In the genomic region with DNA sequence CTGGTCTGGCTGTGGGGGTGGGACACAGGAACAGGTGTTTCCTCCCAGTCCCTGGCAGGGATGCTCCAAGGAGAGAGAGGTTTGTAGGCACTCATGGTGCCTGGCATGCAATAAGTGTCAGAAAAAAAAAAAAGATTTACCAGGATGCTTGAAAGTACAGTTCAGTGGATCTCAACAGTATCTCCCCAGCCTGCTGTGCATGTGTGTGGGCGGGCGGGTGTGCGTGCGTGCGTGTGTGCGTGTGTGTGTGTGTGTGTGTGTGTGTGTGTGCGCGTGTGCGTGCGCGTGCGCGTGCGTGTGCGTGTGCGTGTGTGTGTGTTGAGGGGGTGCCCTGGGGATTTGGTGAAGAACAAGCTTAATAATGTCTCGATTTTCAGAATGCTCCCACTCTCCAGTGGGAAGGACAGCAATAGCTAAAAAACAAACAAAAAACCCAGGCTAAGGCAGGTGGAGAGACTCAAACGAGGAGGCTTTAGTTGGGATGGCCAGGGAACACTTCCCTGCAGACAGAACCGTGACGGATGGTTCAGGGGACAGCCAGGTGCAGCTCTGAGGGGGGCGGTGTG, we compare ENCODE assay signal across 8 mouse cellular contexts. TPM values are rescaled to one million over a fixed set of nuclear protein-coding genes. Genes with fewer than 3 reads are reported as not detected.
DNase-seq lines count a peak whose midpoint lies in the region; ATAC-seq and TF ChIP-seq lines count a peak whose summit lies in the region.

No protein-coding gene starts in this region.

- intact Hi-C loops in gastrocnemius, adult 2 months (cut with DNase I) = loop anchor here (2.0 kb wide), 1 partner anchor 18 kb away; no protein-coding TSS in a partner anchor

- H3K27me3 ChIP-seq in hindbrain, embryonic 13.5 days = no peaks in the 10 kb centered on the region
- no peaks in the 10 kb centered on the region for H3K27me3 ChIP-seq in midbrain, embryonic 15.5 days (replicated peaks)

- no peak for DNase-seq in gastrocnemius, adult 2 months
- DNase-seq in gastrocnemius, postnatal 25 days = no peak
- peak; percentile 65 for DNase-seq in right cerebral cortex, adult 18-20 months
- no peak for DNase-seq in right cerebral cortex, postnatal 4 days
- no peak for DNase-seq in adrenal gland, adult 2 months

- H3K27ac ChIP-seq in gastrocnemius, adult 2 months = peak overlapping the region; percentile 79
- H3K27ac ChIP-seq in hindbrain, embryonic 13.5 days = peak overlapping the region; percentile 82
- H3K27ac ChIP-seq in midbrain, embryonic 15.5 days = peak overlapping the region; percentile 73

- no peaks in the 10 kb centered on the region for H3K9me3 ChIP-seq in hindbrain, embryonic 13.5 days
- H3K9me3 ChIP-seq in midbrain, embryonic 15.5 days = no peaks in the 10 kb centered on the region

- H3K36me3 ChIP-seq in hindbrain, embryonic 13.5 days = no peaks in the 10 kb centered on the region
- H3K36me3 ChIP-seq in midbrain, embryonic 15.5 days (replicated peaks) = no peaks in the 10 kb centered on the region

- H3K4me2 ChIP-seq in hindbrain, embryonic 13.5 days = peak overlapping the region; percentile 51
- H3K4me2 ChIP-seq in midbrain, embryonic 15.5 days = peak overlapping the region; percentile 48

- peak overlapping the region; percentile 67 for H3K4me3 ChIP-seq in gastrocnemius, adult 2 months
- peak overlapping the region; percentile 23 for H3K4me3 ChIP-seq in hindbrain, embryonic 13.5 days
- H3K4me3 ChIP-seq in midbrain, embryonic 15.5 days = peak overlapping the region; percentile 18

- TF ChIP-seq CTCF in gastrocnemius, adult 2 months (IDR thresholded peaks at IDR 0.05) = no peak

- H3K9ac ChIP-seq in hindbrain, embryonic 13.5 days = peak overlapping the region; percentile 64
- H3K9ac ChIP-seq in midbrain, embryonic 15.5 days = peak overlapping the region; percentile 24; the same call in 1 of the 2 replicates

- peak; percentile 44; the same call in 1 of the 2 replicates for ATAC-seq in hindbrain, embryonic 13.5 days (ENCODE audit: low FRiP score)
- ATAC-seq in midbrain, embryonic 15.5 days (replicated peaks) = peak; percentile 34; the same call in 1 of the 2 replicates
- ATAC-seq in erythroid progenitor cell, adult 5-6 weeks (replicated peaks; ENCODE audit: low FRiP score, poor library complexity, severe bottlenecking) = no peak

- peaks cover 19% of the 10 kb centered on the region for H3K4me1 ChIP-seq in hindbrain, embryonic 13.5 days (replicated peaks)
- peaks cover 18% of the 10 kb centered on the region for H3K4me1 ChIP-seq in midbrain, embryonic 15.5 days

- 56% methylated on average over 21 of the region's 21 CpGs for WGBS in hindbrain, embryonic 13.5 days
- 55% methylated on average over 21 of the region's 21 CpGs for WGBS in midbrain, embryonic 15.5 days

RNA-seq across cellular contexts. Expression of gene Ddit4, which starts 9.3 kb away (rescaled TPM):
- 100 to 1,000 TPM in 1 of 2 experiments, 10 to 100 TPM in 1; 15.4 to 183 TPM for total RNA-seq in gastrocnemius, adult 2 months (2021)
- total RNA-seq in gastrocnemius, postnatal 25 days (2021) = 10 to 100 TPM in 1 of 2 experiments, 1 to 10 TPM in 1; 8.6 to 11.4 TPM
- 64.8 and 69.6 TPM in 2 replicates for polyA plus RNA-seq in hindbrain, embryonic 13.5 days (2015; fragmentation: Nextera tagmentation; extraction: Ambion mirVana)
- 52.6 and 59.4 TPM in 2 replicates for polyA plus RNA-seq in midbrain, embryonic 15.5 days (2015; fragmentation: Nextera tagmentation; extraction: Ambion mirVana)
- 0.72 and 3.8 TPM in 2 replicates for total RNA-seq in erythroid progenitor cell, adult 5-6 weeks (2015; ENCODE audit: low replicate concordance)
- 1.9 TPM in 1 of 2 replicates, not detected in the other for total RNA-seq in erythroid progenitor cell, adult 5-6 weeks (2017; ENCODE audit: low replicate concordance)
- total RNA-seq in adrenal gland, adult 2 months (2021) = 10 to 100 TPM; 53.1 to 56.1 TPM
- 151 and 157 TPM in 2 replicates for polyA plus RNA-seq in adrenal gland, adult 2 months (2012; rRNA removed)
